Mouse (Mus musculus) midbrain, embryonic 11.5 days (tissue): ENCODE measurements at regions not wholly inside any gene's neighbourhood (a gene's known extent, or its start where the extent isn't known, plus 50 kb on each side); places are given as distances from the start of the nearest gene placed in this dataset.
A peak's percentile ranks its signal among the peaks of the same experiment; 100 is the strongest.

ENCODE experiments used
- ATAC-seq: fragments of 200-750 bp; cut with Nextera tagmentation; 2 replicates; pipeline ENCODE4 v1.8.0; 2017; ENCODE audit warnings: moderate TSS enrichment, moderate library complexity; ENCODE audit not compliant: low FRiP score
- DNase-seq: peaks from one replicate; pipeline ENCODE4 v3.0.0; 2015; ENCODE audit warnings: low spot score; ENCODE audit errors: missing footprints
- H3K27ac ChIP-seq: fragments of 300-500 bp; sonication (generic); 2 replicates; pipeline ENCODE4 v1.5.1; 2014; ENCODE audit warnings: low read depth, low read length
- H3K27me3 ChIP-seq: fragments of 300-500 bp; sonication (generic); 2 replicates; pipeline ENCODE4 v1.6.1; 2014; ENCODE audit warnings: mild to moderate bottlenecking, low read length, moderate library complexity, mixed read lengths; ENCODE audit not compliant: control insufficient read depth, insufficient read depth
- H3K36me3 ChIP-seq: fragments of 300-500 bp; sonication (generic); 2 replicates; pipeline ENCODE4 v1.6.1; 2014; ENCODE audit warnings: mild to moderate bottlenecking, low read length, moderate library complexity, mixed read lengths; ENCODE audit not compliant: control insufficient read depth, insufficient read depth
- H3K4me1 ChIP-seq: fragments of 300-500 bp; sonication (generic); 2 replicates; pipeline ENCODE4 v1.6.1; 2014; ENCODE audit warnings: low read length; ENCODE audit not compliant: control insufficient read depth, insufficient read depth
- H3K4me2 ChIP-seq: fragments of 300-500 bp; sonication (generic); 2 replicates; pipeline ENCODE4 v1.6.1; 2014; ENCODE audit warnings: mild to moderate bottlenecking, moderate library complexity
- H3K4me3 ChIP-seq: fragments of 300-500 bp; sonication (generic); 2 replicates; pipeline ENCODE4 v1.5.1; 2014; ENCODE audit warnings: low read depth, low read length
- H3K9ac ChIP-seq: fragments of 300-500 bp; sonication (generic); 2 replicates; pipeline ENCODE4 v1.6.1; 2014; ENCODE audit warnings: low read length
- H3K9me3 ChIP-seq: fragments of 300-500 bp; sonication (generic); 2 replicates; pipeline ENCODE4 v1.6.1; 2016; ENCODE audit warnings: low read length; ENCODE audit not compliant: control insufficient read depth
- WGBS: fragments of 180-500 bp; shearing (Covaris S2); extraction: QIAGEN DNeasy Blood & Tissue Kit; methylation state at CpG from one replicate; pipeline ENCODE4 v1.1.7; 2014; 5-methylcytosine and 5-hydroxymethylcytosine counted together

DNA sequence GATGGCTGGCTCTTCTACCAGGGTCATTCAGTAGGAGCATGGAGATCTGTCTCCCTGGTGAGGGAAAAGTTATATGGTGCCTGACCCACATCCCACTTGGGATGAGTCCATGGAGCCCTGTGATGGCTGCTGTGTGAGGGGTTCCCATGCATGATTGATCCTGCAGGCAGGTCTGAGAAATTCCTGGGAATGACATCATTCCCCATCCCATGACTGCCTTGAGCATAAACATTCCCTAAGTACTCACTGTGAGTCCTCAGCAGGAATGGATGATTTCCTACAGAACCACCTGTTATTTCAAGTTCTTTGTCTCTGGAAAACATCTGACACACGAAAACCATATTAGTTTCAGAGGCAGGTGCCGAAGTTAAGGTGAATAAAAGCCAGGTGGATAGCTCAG lies 305.5 kb downstream of the Gm826 start:
- H3K27me3 ChIP-seq = no peaks in the 10 kb centered on the region
- no peak overlapping the region for H3K9ac ChIP-seq
- H3K9me3 ChIP-seq = no peaks in the 10 kb centered on the region
- H3K27ac ChIP-seq = no peak overlapping the region
- H3K4me1 ChIP-seq = no peaks in the 10 kb centered on the region
- H3K4me2 ChIP-seq = no peak overlapping the region
- WGBS = 87% methylated on average over 2 of the region's 2 CpGs
- H3K4me3 ChIP-seq = no peak overlapping the region
- DNase-seq (peak; percentile 53), ATAC-seq (no peak)
- no peaks in the 10 kb centered on the region for H3K36me3 ChIP-seq

DNA sequence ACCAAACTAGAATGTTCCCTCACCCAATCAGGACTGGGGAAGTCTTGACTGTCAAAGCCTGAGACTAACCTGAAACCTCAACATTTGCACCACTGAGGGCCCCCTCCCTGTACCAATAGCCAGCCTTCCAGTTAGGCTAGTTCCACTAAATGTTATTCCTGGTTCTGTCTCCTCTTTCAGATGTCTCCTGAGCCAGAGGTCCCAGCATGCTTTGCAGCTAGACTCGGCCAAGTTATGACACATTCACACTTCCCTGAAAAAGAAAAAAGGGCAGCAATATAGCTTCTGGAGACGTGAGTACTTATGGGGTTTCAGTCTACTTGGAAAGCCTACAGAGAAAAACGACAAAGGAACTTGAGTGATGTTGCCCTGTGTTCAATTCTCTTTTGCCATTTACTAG lies 308.1 kb downstream of the Gm826 start:
- ATAC-seq (no peak), DNase-seq (peak; percentile 39)
- WGBS = 74% methylated on average over 3 of the region's 3 CpGs
- Histone ChIP-seq H3K4me1 (no peaks in the 10 kb centered on the region), H3K4me3 (no peak overlapping the region), H3K4me2 (no peak overlapping the region), H3K27me3 (no peaks in the 10 kb centered on the region), H3K9ac (no peak overlapping the region), H3K9me3 (no peaks in the 10 kb centered on the region), H3K27ac (no peak overlapping the region), H3K36me3 (no peaks in the 10 kb centered on the region)

GRCm38 (mm10) chr2:160021541-160021940 lies 312.4 kb downstream of the Gm826 start:
- DNase-seq = peak; percentile 59
- no peak for ATAC-seq
- Histone ChIP-seq H3K27me3 (no peaks in the 10 kb centered on the region), H3K27ac (no peak overlapping the region), H3K36me3 (no peaks in the 10 kb centered on the region), H3K9me3 (no peaks in the 10 kb centered on the region), H3K4me3 (no peak overlapping the region), H3K9ac (no peak overlapping the region), H3K4me1 (peaks cover 4% of the 10 kb centered on the region; the same call in 1 of the 2 replicates), H3K4me2 (no peak overlapping the region)
- WGBS = 79% methylated on average over 4 of the region's 4 CpGs

GRCm38 (mm10) chr2:160020876-160021275 lies 313.1 kb downstream of the Gm826 start:
- WGBS = 86% methylated on average over 2 of the region's 2 CpGs
- Histone ChIP-seq H3K9me3 (no peaks in the 10 kb centered on the region), H3K9ac (no peak overlapping the region), H3K4me3 (no peak overlapping the region), H3K27me3 (no peaks in the 10 kb centered on the region), H3K27ac (no peak overlapping the region), H3K4me1 (peaks cover 4% of the 10 kb centered on the region; the same call in 1 of the 2 replicates), H3K36me3 (no peaks in the 10 kb centered on the region), H3K4me2 (no peak overlapping the region)
- ATAC-seq (no peak), DNase-seq (no peak)

GRCm38 (mm10) chr2:160017020-160017812 lies 316.7 kb downstream of the Gm826 start:
- no peak overlapping the region for H3K4me2 ChIP-seq
- no peaks in the 10 kb centered on the region for H3K27me3 ChIP-seq
- peaks cover 4% of the 10 kb centered on the region; the same call in 1 of the 2 replicates for H3K4me1 ChIP-seq
- H3K9me3 ChIP-seq = no peaks in the 10 kb centered on the region
- DNase-seq (no peak), ATAC-seq (no peak)
- WGBS = 58% methylated on average over 5 of the region's 5 CpGs
- no peaks in the 10 kb centered on the region for H3K36me3 ChIP-seq
- no peak overlapping the region for H3K4me3 ChIP-seq
- H3K27ac ChIP-seq = no peak overlapping the region
- H3K9ac ChIP-seq = no peak overlapping the region

DNA sequence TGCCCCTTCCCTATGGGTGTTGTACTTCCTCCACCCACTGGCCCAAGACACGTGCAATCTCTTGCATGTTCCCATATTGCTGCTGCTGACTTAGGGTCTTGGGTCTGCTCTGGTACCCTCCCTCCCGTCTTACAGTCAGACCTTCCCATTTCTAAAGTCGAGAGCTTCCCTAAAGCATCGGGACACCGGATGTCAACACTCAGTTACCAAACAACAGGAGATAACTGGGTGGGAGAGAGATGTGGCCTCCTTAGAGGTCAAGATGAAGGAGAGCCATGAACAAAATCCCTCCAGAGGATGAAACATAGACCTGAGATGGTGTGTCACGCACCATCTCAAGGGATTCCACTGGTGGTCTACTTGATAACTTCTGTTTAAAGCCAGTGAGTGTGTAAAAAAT lies 322.5 kb downstream of the Gm826 start:
- ATAC-seq = no peak
- WGBS = 90% methylated on average over 6 of the region's 6 CpGs

DNA sequence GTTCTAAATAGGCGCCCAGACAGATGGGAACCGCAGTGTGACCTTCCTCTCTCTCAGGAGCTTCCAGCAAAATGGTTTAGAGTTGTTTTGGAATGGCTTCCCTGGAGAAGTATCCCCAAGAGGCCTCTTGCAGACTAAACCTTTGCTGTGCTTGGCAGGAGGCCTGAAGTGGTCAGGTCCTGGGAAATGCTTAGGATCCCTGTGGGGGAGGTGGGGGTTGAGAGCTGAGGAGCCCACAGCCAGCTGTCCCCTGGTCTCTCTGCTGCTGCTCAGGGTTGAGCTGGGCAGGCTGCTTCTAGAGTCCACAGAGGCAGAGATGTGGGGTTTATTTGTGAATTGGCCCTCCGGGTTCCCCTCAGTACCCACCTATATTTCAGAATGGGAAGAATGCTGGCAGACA lies 331.3 kb downstream of the Gm826 start:
- Histone ChIP-seq H3K36me3 (no peaks in the 10 kb centered on the region), H3K4me2 (no peak overlapping the region), H3K27ac (no peak overlapping the region), H3K4me3 (no peak overlapping the region), H3K27me3 (no peaks in the 10 kb centered on the region), H3K9me3 (no peaks in the 10 kb centered on the region), H3K9ac (no peak overlapping the region), H3K4me1 (no peaks in the 10 kb centered on the region)
- WGBS = 69% methylated on average over 3 of the region's 3 CpGs
- ATAC-seq (no peak), DNase-seq (no peak)

More for the DNA sequence above, 322.5 kb downstream of the Gm826 start:
- Histone ChIP-seq H3K4me2 (no peak overlapping the region), H3K9ac (no peak overlapping the region), H3K4me1 (no peaks in the 10 kb centered on the region), H3K36me3 (no peaks in the 10 kb centered on the region), H3K27ac (no peak overlapping the region), H3K4me3 (no peak overlapping the region), H3K27me3 (no peaks in the 10 kb centered on the region), H3K9me3 (no peaks in the 10 kb centered on the region)
- DNase-seq = no peak

DNA sequence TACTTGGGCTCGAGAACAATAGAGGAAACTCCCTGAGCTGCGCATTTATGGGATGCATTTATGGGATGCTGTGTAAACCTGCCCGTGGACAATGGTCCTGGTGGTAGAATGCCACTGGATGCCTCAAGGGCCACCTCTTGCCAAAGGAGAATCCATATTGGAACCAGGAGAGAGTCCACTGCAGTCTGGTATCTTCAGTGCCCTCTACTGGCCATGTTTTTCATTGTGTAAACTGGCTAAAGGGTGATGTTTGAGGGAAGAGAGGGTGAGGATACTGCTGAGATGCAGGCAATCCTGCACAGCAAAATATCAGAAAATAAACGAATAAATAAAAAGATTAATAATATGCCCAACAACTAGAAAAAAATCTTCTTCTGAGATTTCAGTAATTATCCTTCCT lies 333.5 kb downstream of the Gm826 start:
- Histone ChIP-seq H3K4me1 (no peaks in the 10 kb centered on the region), H3K27me3 (no peaks in the 10 kb centered on the region), H3K36me3 (no peaks in the 10 kb centered on the region), H3K27ac (no peak overlapping the region), H3K4me2 (no peak overlapping the region), H3K9ac (no peak overlapping the region), H3K4me3 (no peak overlapping the region), H3K9me3 (no peaks in the 10 kb centered on the region)
- WGBS = 77% methylated on average over 4 of the region's 4 CpGs
- no peak for DNase-seq
- ATAC-seq = no peak

DNA sequence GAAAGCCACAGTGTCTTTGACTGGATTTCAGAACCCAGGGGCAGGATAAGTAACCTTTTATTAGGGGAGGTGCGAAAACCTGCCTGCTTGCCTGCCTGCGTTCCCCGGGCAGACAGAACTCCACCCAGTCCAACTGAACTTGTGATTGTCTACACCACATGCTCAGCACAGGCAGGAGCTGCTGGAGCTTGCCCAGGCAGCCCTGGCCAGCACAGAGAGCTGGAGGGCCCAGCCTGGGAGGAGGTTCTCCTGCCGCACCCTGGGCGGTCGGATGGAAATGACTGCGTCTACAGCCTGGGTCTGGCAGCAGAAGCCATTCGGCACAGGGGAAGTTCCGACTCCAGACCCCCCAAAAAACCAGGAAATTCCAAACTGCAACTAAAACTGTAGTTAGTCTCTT lies 336.6 kb downstream of the Gm826 start:
- DNase-seq = no peak
- Histone ChIP-seq H3K4me1 (no peaks in the 10 kb centered on the region), H3K9ac (no peak overlapping the region), H3K4me2 (no peak overlapping the region), H3K4me3 (no peak overlapping the region), H3K27me3 (no peaks in the 10 kb centered on the region), H3K27ac (no peak overlapping the region), H3K36me3 (no peaks in the 10 kb centered on the region), H3K9me3 (no peaks in the 10 kb centered on the region)
- WGBS = 84% methylated on average over 9 of the region's 9 CpGs
- ATAC-seq = no peak
